Mouse (Mus musculus) cerebellum, adult 8-10 months (tissue): Measurements from ENCODE around the gene Lsm5.

Source experiments
- DNase-seq: peaks from one replicate; pipeline ENCODE4 v3.0.0; 2022

Lsm5 gene

GRCm38 (mm10) chr6:56703931-56704900 is at the start of gene Lsm5:
TSS of gene Lsm5 (minus strand) at chr6:56704710.
- DNase-seq = peak; percentile 83

GRCm38 (mm10) chr6:56753719-56754118 is 49.2 kb upstream of the Lsm5 start:
- no peak for DNase-seq

- no peak for DNase-seq
These were observed 41.5 kb upstream of the Lsm5 start for GRCm38 (mm10) chr6:56745950-56746543.

- no peak for DNase-seq
These were observed 28.0 kb upstream of the Lsm5 start for GRCm38 (mm10) chr6:56732545-56732944.

- no peak for DNase-seq
These were observed 16.4 kb upstream of the Lsm5 start for GRCm38 (mm10) chr6:56720877-56721276.

- DNase-seq = no peak
These were observed 14.6 kb upstream of the Lsm5 start for GRCm38 (mm10) chr6:56719071-56719470.

GRCm38 (mm10) chr6:56715270-56715666 is 10.8 kb upstream of the Lsm5 start:
- no peak for DNase-seq

- DNase-seq = peak; percentile 98
These were observed 10.2 kb upstream of the Lsm5 start, which contains the start of gene Avl9 for GRCm38 (mm10) chr6:56714574-56715269. TSS of gene Avl9 (plus strand) at chr6:56714899.

GRCm38 (mm10) chr6:56714186-56714573 is 9.7 kb upstream of the Lsm5 start:
- no peak for DNase-seq

- no peak for DNase-seq
These were observed 12.1 kb downstream of the Lsm5 start for GRCm38 (mm10) chr6:56692445-56692844.

GRCm38 (mm10) chr6:56691205-56691604 is 13.3 kb downstream of the Lsm5 start:
- peak; percentile 38 for DNase-seq

GRCm38 (mm10) chr6:56688238-56688637 is 16.3 kb downstream of the Lsm5 start:
- no peak for DNase-seq

- DNase-seq = no peak
These were observed 40.1 kb downstream of the Lsm5 start for GRCm38 (mm10) chr6:56664410-56664809.

- DNase-seq = no peak
These were observed 49.1 kb downstream of the Lsm5 start for GRCm38 (mm10) chr6:56655393-56655792.

GRCm38 (mm10) chr6:56652121-56652592 is 52.4 kb downstream of the Lsm5 start:
- peak; percentile 1 for DNase-seq
